Mouse (Mus musculus) erythroblast, embryonic 14.5 days (primary cell): ENCODE measurements around the gene Zfp277. TPM values are rescaled to one million over a fixed set of nuclear protein-coding genes. Genes with fewer than 3 reads are reported as not detected.

Source experiments
- H3K27me3 ChIP-seq: 2 replicates; pipeline ENCODE4 v1.6.1; 2012; ENCODE audit warnings: inconsistent platforms; ENCODE audit not compliant: control insufficient read depth
- H3K36me3 ChIP-seq: 2 replicates; pipeline ENCODE4 v1.6.1; 2012; ENCODE audit warnings: mild to moderate bottlenecking, inconsistent platforms; ENCODE audit not compliant: control insufficient read depth
- H3K4me1 ChIP-seq: 2 replicates; pipeline ENCODE4 v1.6.1; 2012; ENCODE audit warnings: inconsistent platforms; ENCODE audit not compliant: control insufficient read depth
- H3K4me3 ChIP-seq: replicated peaks from 2 replicates; pipeline ENCODE3; 2012; ENCODE audit warnings: moderate library complexity, mild to moderate bottlenecking, inconsistent platforms
- H3K9me3 ChIP-seq: 2 replicates; pipeline ENCODE4 v1.6.1; 2012; ENCODE audit warnings: low read length, inconsistent platforms, mixed read lengths; ENCODE audit not compliant: control insufficient read depth
- GATA1 ChIP-seq: IDR thresholded peaks from 2 replicates; pipeline ENCODE4 v1.6.1; 2012; ENCODE audit warnings: low read length, inconsistent platforms, mixed read lengths
- TAL1 ChIP-seq: IDR thresholded peaks from 3 replicates; pipeline ENCODE4 v1.6.1; 2012; ENCODE audit warnings: low read length, inconsistent platforms, mixed read lengths
- polyA plus RNA-seq: library from polyadenylated mRNA; stranded (reverse); fragments of >175 nt; gene quantifications from 2 replicates; pipeline ENCODE4 v1.2.3, GENCODE M21; 2012

Zfp277 gene
- polyA plus RNA-seq, 1 experiment: 0.08 TPM

DNA sequence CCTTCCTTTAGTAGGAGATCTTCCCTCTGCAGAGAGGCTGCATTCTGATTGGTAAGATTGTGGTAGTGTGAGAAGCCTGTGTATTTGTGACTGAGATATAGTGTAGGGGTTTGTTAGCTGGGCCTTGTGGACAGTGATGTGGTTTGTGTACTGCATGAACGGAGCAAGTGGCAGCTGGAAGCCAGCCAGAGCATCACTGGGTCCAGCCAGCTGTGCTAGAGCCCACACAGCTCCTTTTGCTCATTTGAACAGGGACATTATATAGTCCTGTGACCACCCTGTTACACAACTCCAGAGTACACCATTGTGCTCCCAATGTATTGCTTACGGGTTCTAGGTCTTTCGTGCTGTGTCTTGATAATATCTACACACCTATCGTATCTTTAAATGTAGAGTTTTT is 22.5 kb upstream of the Zfp277 start:
- no peaks in the 10 kb centered on the region for H3K27me3 ChIP-seq
- no peaks in the 10 kb centered on the region for H3K4me1 ChIP-seq
- no peak for TF ChIP-seq GATA1
- no peak for TF ChIP-seq TAL1
- no peak overlapping the region for H3K4me3 ChIP-seq
- no peaks in the 10 kb centered on the region for H3K36me3 ChIP-seq
- H3K9me3 ChIP-seq: no peaks in the 10 kb centered on the region

DNA sequence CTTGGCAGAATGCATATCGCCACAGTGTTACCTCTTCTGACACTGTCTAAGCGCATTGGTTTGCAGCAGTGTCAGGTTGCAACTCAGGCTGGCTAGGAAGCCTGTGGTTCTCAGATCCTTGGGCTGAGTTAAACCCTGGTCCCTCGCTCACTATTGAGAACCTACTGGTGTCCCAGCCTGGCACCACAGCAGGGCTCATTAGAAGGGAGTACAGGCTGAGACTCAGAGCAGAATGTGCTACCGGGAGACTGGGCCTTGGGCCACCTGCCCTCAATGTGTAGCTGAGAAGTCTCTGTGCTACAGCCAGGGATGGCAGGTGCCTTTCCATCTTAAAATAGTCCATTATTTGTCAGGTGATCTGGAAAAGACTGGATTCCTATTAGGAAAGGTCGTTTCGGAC is 18.6 kb upstream of the Zfp277 start:
- no peaks in the 10 kb centered on the region for H3K36me3 ChIP-seq
- H3K9me3 ChIP-seq: no peaks in the 10 kb centered on the region
- no peak overlapping the region for H3K4me3 ChIP-seq
- no peaks in the 10 kb centered on the region for H3K27me3 ChIP-seq
- no peaks in the 10 kb centered on the region for H3K4me1 ChIP-seq
- TF ChIP-seq TAL1 (no peak), GATA1 (no peak)

DNA sequence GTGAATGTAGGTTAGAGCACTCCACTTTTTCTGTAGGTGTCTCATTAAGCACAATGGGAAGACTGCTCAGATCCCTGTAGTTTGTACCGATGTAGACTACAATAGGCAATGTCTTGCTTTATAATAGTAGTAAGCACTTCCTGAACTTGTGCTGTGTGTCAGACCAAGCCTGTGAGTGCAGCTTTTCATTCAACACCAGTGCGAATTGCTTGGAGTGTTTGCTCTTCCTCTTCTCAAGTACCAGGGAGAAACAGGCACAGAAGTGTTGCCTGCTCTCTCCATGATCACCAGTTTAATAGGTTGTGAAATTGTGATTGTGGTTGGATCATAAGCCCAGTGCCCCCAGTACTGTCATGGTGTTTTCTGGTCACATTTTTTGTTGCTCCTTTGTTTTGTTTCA is 18.1 kb upstream of the Zfp277 start:
- Histone ChIP-seq H3K36me3 (no peaks in the 10 kb centered on the region), H3K9me3 (no peaks in the 10 kb centered on the region), H3K27me3 (no peaks in the 10 kb centered on the region), H3K4me1 (no peaks in the 10 kb centered on the region), H3K4me3 (no peak overlapping the region)
- no peak for TF ChIP-seq GATA1
- TF ChIP-seq TAL1: no peak

DNA sequence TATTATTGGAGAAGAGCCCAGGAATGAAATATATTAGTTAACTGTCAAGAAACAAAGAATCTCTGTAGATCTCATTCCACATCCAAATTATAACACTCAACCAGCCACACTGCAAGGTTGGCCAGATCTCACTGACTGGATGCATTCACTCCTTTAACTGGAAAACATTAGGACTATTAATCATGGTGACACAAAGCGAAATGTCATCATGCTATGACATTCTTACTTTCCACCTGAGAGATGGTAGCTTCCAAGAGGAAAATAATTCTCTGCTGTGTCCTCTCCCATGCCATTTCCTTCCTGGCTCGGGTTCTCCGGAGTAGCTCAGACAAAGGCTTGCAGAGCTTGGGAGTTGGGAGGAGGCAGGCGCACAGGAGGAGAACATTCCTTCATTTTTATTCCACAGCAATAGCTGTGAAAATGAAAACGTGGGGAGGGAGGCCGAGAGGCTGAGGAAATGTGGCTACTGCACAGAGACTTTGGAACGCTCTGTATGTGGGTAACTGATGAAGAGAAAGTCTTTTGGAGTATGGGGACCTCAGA is 17.1 kb upstream of the Zfp277 start:
- Histone ChIP-seq H3K36me3 (no peaks in the 10 kb centered on the region), H3K9me3 (no peaks in the 10 kb centered on the region), H3K27me3 (no peaks in the 10 kb centered on the region), H3K4me1 (no peaks in the 10 kb centered on the region), H3K4me3 (no peak overlapping the region)
- TF ChIP-seq TAL1: no peak
- TF ChIP-seq GATA1: no peak

DNA sequence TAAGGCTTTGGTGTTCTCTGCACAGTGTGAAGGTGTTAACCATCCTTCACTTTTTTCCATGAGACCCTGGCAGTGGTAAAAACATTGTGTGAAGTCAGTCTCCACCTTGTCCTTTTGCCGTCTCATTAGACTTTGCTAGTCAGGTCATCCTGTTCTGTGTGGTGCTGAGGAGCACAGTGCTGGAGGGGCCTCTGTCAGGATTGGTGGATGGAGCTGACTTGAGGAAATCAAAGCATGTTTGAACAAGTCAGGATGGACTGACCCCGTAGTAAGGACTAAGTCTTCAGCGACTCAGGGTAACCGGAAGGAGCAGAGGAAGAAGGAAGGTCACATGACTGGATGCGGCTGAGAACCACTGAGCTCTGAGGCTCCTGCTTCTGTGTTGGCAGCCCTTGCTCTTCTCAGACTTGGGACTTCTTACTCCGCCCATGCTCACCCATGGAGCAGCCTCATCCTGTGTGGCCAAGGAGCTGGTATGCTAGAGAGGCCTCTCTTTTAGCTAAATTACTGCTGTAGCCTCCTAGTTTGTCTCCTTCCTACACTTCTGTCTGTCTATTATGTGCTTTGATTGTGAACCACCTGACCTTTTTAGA is 14.1 kb upstream of the Zfp277 start:
- TF ChIP-seq TAL1 (no peak), GATA1 (no peak)
- Histone ChIP-seq H3K27me3 (no peaks in the 10 kb centered on the region), H3K36me3 (no peaks in the 10 kb centered on the region), H3K9me3 (no peaks in the 10 kb centered on the region), H3K4me1 (no peaks in the 10 kb centered on the region), H3K4me3 (no peak overlapping the region)

DNA sequence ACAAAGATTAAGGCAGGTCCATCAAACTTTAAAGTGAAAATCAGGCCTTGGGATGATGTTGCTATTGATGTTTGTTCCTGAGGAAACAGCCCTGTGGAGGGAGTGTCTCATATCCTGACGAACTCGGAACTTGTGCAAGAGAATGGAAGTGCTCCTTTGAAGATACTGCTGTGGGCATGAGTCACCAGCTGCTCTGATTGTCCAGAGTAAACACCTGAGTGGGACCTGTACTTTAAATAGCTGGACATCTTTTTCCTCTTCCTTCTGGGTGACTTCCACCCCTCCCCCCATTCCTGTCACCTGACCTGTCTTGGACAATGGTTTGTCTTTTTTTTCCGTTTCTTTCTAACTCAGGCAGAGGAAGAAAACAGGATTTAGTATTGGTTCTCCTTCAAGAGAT is 13.3 kb upstream of the Zfp277 start:
- no peak for TF ChIP-seq TAL1
- TF ChIP-seq GATA1: no peak
- Histone ChIP-seq H3K9me3 (no peaks in the 10 kb centered on the region), H3K36me3 (no peaks in the 10 kb centered on the region), H3K4me3 (no peak overlapping the region), H3K4me1 (no peaks in the 10 kb centered on the region), H3K27me3 (no peaks in the 10 kb centered on the region)

DNA sequence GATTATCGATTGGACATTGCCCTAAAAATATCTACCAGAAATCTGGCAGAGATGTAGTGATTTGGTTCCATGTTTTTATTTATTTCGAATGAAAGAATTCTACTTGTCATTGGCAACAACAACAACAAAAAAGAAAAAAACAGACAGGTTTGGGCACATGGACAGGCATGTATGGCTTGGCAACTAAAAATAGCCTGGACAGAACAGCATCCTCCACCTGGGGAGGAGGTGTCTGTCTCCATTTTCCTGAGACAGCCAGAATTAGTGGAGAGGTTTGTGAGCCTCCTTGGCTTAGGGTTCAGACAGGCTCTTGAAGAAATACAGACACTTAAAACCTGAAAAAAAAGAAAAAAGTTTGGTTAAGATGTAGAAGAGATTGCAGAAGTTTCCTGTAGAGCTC is 10.8 kb upstream of the Zfp277 start:
- Histone ChIP-seq H3K27me3 (no peaks in the 10 kb centered on the region), H3K4me1 (no peaks in the 10 kb centered on the region), H3K9me3 (no peaks in the 10 kb centered on the region), H3K36me3 (no peaks in the 10 kb centered on the region), H3K4me3 (no peak overlapping the region)
- no peak for TF ChIP-seq TAL1
- no peak for TF ChIP-seq GATA1

DNA sequence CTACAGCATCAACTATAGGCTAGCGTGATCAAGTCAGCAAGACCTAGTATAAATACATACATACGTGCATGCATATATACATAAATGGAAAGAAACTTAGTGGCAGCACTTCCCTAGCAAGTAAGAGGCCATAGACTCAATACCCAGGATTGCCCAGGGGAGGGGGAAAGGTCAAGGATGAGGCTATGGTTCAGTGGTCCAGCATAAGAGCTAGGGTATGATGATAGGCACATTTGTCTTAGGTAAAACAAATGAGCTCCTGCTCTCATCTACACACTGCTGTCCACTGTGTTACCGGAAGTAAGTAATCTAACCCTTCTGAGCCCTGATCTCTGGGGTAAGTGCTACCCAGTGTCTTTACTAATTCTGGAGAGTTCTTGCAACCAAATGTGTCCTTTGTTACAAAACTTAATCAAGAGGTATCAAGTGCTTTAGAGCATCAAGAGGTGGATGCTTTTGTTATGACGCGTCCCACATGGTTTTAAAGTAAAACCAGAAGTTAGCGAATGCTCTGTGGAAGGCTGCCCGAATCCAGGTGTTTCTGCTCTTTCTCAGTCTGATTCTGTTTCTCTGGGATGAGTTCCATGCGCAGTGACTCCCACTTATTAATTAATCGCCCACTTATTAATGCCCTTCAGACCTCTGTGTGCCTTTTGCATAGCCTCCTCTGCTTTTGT is 3.6 kb upstream of the Zfp277 start:
- H3K4me3 ChIP-seq: no peak overlapping the region
- peaks cover 54% of the 10 kb centered on the region for H3K27me3 ChIP-seq
- no peaks in the 10 kb centered on the region for H3K36me3 ChIP-seq
- TF ChIP-seq GATA1 (no peak), TAL1 (no peak)
- peaks cover 6% of the 10 kb centered on the region; the same call in 1 of the 2 replicates for H3K9me3 ChIP-seq
- peaks cover 21% of the 10 kb centered on the region for H3K4me1 ChIP-seq

DNA sequence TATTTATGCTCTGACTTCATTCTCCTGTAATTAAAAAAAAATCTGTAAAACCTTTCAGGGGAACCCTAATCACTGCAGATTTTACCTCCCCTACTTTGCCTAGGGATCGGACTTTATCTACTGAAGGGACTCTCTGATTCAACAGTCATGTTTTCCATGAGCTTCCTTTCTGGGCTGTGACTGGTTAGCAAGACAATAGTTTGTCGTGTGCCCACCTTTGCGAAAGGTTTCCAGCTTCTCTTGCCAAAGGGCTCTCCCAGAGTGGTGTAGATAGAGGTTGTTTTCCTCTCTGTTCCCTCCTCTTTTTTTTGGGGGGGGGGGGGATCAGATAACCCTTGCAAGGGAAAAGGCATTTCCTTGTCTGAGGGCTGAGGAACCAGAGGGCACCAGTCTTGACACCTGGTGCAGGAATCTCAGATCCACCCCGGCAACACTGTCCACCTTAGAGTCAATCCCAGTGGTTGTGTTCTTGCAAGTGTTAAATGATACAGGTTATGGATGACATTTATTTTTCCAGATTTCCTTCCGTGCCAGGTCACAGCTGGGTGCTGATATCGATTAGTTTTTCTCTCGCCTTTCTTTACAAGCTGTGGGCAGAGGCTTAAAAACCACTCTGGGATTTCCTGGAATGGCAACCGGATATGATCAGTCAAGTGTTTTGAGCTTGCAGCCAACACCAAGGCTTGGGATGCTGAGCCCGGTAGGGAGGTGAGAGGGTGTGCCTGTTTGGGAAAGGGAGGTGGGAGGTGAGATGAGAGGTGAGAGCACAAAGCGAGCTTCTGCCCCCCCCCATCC is 2.1 kb upstream of the Zfp277 start:
- no peaks in the 10 kb centered on the region for H3K36me3 ChIP-seq
- TF ChIP-seq GATA1 (no peak), TAL1 (no peak)
- H3K27me3 ChIP-seq: peaks cover 54% of the 10 kb centered on the region
- H3K9me3 ChIP-seq: peaks cover 6% of the 10 kb centered on the region; the same call in 1 of the 2 replicates
- peaks cover 21% of the 10 kb centered on the region for H3K4me1 ChIP-seq
- no peak overlapping the region for H3K4me3 ChIP-seq
